Mouse (Mus musculus): Measurements from ENCODE around the gene Sema3f. TPM values are rescaled to one million over a fixed set of nuclear protein-coding genes. Genes with fewer than 3 reads are reported as not detected.
"Not testable (repeated sequence)": the region's sequence is repeated elsewhere in the genome, so short reads cannot be mapped to it uniquely, and the experiment has no call there.

Sema3f gene
- polyA plus RNA-seq, 1 experiment from 2014 or later, result 13.2 TPM

DNA sequence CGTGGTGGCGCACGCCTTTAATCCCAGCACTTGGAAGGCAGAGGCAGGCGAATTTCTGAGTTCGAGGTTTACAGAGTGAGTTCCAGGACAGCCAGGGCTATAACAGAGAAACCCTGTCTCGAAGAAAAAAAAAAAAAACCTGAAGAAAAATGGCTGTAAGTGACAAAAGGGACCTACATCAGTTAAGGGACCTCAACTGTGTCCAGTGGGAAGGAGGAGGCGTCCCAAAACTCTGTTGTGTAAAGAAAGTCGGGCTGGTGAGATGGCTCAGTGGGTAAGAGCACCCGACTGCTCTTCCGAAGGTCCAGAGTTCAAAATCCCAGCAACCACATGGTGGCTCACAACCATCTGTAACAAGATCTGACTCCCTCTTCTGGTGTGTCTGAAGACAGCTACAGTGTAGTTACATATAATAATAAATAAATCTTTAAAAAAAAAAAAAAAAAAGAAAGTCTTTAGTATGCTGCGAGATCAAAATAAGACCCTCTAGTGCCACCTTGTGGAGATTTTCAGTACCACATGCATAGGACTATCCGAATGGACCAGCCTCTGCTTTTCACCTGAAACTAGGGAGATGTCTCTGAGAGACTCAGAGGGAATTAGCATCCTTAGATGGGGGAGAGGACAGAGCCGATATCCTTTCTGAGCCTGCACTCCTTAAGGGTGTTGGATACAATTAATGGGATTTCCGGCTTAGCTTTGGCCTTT, 32.3 kb downstream of the Sema3f start:
- H3K4me2 ChIP-seq (ENCODE audit: low read depth, low read length, severe bottlenecking); H3K4me3 ChIP-seq (ENCODE audit: low read depth, low read length): not testable (repeated sequence)
- 36% methylated on average over 14 of the region's 14 CpGs for WGBS

DNA sequence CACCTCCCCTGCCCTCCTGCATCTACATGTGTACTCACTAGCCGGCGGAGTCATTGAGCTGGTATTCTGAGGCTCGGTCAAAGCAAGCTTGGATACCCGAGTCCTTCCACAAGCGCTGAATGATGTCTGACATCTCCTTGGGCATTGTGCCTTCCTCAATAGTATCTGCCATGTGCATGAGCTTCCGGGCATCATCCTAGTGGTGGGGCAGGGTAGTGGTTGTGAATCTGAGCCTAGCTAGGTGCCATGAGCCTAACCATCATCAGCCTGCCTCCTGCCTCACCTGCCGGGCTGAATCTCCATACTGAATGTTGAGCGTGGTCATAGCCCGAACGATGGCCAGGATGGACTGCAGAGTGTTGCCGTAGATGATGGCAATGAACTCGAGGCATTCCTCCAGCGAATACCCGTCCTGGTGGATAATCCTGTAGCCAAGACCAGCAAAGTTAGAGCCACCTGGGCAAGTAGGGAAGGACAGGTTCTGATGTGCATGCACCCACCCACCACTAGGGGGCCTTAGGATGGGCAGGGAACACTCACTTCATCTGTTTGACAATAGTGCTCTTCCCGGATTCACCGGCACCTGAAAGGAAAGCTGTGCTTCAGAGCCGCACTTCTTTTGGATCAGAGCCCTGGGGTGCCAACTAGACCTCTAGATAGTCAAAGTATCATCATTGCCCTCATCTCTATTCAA, 33.0 kb downstream of the Sema3f start:
- WGBS, result 24% methylated on average over 17 of the region's 17 CpGs
- Histone ChIP-seq H3K9ac (ENCODE audit: low read length) (no peak overlapping the region; the same call in 1 of the 2 replicates), H3K9me3 (ENCODE audit: control insufficient read depth, low read length) (no peaks in the 10 kb centered on the region), H3K27ac (ENCODE audit: low read depth, low read length) (no peak overlapping the region), H3K27me3 (ENCODE audit: control insufficient read depth, insufficient read depth, low read length) (peaks cover 13% of the 10 kb centered on the region), H3K4me1 (replicated peaks; ENCODE audit: control insufficient read depth, insufficient read depth, low read length) (peaks cover 5% of the 10 kb centered on the region; the same call in 1 of the 2 replicates), H3K36me3 (ENCODE audit: control insufficient read depth, insufficient read depth, low read length) (no peaks in the 10 kb centered on the region), H3K4me3 (ENCODE audit: low read depth, low read length) (no peak overlapping the region), H3K4me2 (ENCODE audit: low read depth, low read length, severe bottlenecking) (peak overlapping the region; percentile 53; the same call in 1 of the 2 replicates)
- peak; percentile 78 for DNase-seq (ENCODE audit: low spot score)
- ATAC-seq (replicated peaks; ENCODE audit: low FRiP score), result 0 out of 2 replicates have a peak, but pooled peaks have one; percentile 13

More for the DNA sequence above, 32.3 kb downstream of the Sema3f start:
- not testable (repeated sequence) for H3K9ac ChIP-seq (ENCODE audit: low read length); H3K4me1 ChIP-seq (replicated peaks; ENCODE audit: control insufficient read depth, insufficient read depth, low read length); H3K27ac ChIP-seq (ENCODE audit: low read depth, low read length); ATAC-seq (replicated peaks; ENCODE audit: low FRiP score); H3K36me3 ChIP-seq (ENCODE audit: control insufficient read depth, insufficient read depth, low read length); H3K9me3 ChIP-seq (ENCODE audit: control insufficient read depth, low read length)
- H3K27me3 ChIP-seq (ENCODE audit: control insufficient read depth, insufficient read depth, low read length), result peaks cover 13% of the 10 kb centered on the region
- DNase-seq (ENCODE audit: low spot score), result peak; percentile 79

DNA sequence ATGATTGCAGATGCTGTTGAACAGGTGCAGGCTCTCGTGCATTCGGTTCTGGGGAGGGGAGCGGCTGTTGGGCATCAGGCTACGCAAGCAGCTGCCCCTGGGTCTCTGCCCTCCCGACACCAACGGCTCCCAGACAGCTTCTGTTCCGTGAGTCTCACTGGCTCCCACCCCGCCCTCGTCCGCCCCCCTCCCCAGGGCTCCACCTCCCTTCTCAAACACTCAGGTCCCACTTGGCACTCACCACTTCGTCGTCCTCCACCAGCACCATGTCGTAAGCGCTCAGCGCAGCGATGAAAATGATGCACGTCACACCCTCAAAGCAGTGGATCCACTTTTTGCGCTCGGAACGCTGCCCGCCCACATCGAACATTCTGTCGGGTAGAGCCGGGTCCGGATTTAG, 34.0 kb downstream of the Sema3f start:
- no peak overlapping the region for H3K27ac ChIP-seq (ENCODE audit: low read depth, low read length)
- peaks cover 5% of the 10 kb centered on the region; the same call in 1 of the 2 replicates for H3K4me1 ChIP-seq (replicated peaks; ENCODE audit: control insufficient read depth, insufficient read depth, low read length)
- peak overlapping the region; percentile 53 for H3K4me2 ChIP-seq (ENCODE audit: low read depth, low read length, severe bottlenecking)
- H3K27me3 ChIP-seq (ENCODE audit: control insufficient read depth, insufficient read depth, low read length), result peaks cover 13% of the 10 kb centered on the region
- H3K9me3 ChIP-seq (ENCODE audit: control insufficient read depth, low read length), result no peaks in the 10 kb centered on the region
- DNase-seq (ENCODE audit: low spot score) (no peak), ATAC-seq (replicated peaks; ENCODE audit: low FRiP score) (peak; percentile 29)
- peak overlapping the region; percentile 21 for H3K4me3 ChIP-seq (ENCODE audit: low read depth, low read length)
- peak overlapping the region; percentile 50 for H3K9ac ChIP-seq (ENCODE audit: low read length)
- 3% methylated on average over 25 of the region's 25 CpGs for WGBS
- H3K36me3 ChIP-seq (ENCODE audit: control insufficient read depth, insufficient read depth, low read length), result no peaks in the 10 kb centered on the region

DNA sequence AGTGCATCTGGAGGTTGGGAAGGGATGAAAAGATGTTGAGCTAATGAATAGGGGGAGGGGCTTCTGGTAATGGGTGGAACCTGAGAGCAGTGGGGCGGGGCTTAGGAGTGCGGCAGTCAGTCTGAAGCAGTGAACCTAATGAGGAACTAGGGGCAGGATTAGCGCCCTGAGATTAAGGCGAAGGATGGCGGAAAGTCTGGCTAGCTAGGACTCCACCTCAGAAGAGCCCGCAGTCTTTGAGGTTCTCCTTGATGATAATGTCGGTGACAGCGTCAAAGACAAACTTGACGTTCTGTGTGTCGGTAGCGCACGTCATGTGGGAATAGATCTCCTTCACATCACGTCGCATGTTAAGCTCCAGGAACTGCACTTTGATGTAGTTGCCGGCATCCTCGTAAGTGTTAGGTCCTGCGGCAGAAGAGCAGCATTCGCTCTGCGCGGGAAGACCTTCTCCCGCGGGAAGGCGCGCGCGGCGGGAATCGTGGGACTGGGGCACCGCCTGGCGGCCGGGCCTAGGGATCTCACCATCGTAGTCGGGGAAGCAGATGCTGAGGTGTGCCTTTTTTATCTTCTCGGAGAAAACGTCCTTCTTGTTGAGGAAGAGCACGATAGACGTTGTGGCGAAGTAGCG, 34.5 kb downstream of the Sema3f start:
- ATAC-seq (replicated peaks; ENCODE audit: low FRiP score) (peak; percentile 73), DNase-seq (ENCODE audit: low spot score) (peak; percentile 90)
- H3K9ac ChIP-seq (ENCODE audit: low read length), result peak overlapping the region; percentile 50
- H3K4me2 ChIP-seq (ENCODE audit: low read depth, low read length, severe bottlenecking), result peak overlapping the region; percentile 53
- no peaks in the 10 kb centered on the region for H3K36me3 ChIP-seq (ENCODE audit: control insufficient read depth, insufficient read depth, low read length)
- H3K27ac ChIP-seq (ENCODE audit: low read depth, low read length), result no peak overlapping the region
- peaks cover 13% of the 10 kb centered on the region for H3K27me3 ChIP-seq (ENCODE audit: control insufficient read depth, insufficient read depth, low read length)
- peaks cover 5% of the 10 kb centered on the region; the same call in 1 of the 2 replicates for H3K4me1 ChIP-seq (replicated peaks; ENCODE audit: control insufficient read depth, insufficient read depth, low read length)
- peak overlapping the region; percentile 21 for H3K4me3 ChIP-seq (ENCODE audit: low read depth, low read length)
- under 1% methylated on average over 39 of the region's 39 CpGs for WGBS
- H3K9me3 ChIP-seq (ENCODE audit: control insufficient read depth, low read length), result no peaks in the 10 kb centered on the region

DNA sequence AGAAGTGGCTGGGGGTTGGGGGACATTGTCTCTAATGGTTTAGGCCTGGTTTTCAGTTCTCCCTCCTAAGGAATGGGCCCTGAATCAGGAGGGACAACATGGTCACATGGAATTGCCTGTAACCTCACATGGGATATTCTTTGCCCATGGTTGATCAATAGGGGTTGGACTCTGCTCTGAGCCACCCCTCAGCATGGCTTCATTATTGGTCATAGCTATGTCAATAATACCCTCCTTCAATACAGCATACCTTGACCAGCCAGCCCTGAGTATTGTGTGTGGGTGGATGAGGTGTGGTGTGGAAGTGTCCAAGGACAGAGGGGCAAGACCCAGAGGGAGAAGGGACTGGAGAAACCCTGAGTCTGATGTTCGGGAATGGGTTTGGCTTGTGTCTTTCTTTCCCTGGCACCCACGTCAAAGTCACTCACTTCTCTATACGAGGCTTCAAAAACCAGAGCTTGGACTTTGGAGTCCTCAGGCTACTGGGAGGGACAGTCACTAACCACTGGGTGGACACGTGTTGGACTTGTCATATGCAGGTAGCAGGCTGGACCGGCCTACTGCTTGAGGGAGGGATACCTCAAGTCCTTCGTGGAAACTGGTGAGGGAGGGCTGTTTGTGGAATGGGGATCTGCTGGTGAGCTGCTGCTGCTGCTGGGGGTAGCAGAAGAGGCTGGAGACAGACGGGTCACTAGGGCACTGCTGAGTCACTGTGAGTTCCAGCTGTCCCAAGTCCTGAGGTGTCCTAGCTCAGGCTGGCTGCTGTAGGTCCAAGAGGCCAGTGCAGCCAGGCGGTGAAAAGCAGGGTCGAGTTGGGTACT, 35.5 kb downstream of the Sema3f start:
- H3K4me1 ChIP-seq (replicated peaks; ENCODE audit: control insufficient read depth, insufficient read depth, low read length), result peaks cover 5% of the 10 kb centered on the region; the same call in 1 of the 2 replicates
- H3K27ac ChIP-seq (ENCODE audit: low read depth, low read length), result no peak overlapping the region
- WGBS, result 49% methylated on average over 9 of the region's 9 CpGs
- no peak for DNase-seq (ENCODE audit: low spot score)
- no peaks in the 10 kb centered on the region for H3K36me3 ChIP-seq (ENCODE audit: control insufficient read depth, insufficient read depth, low read length)
- peaks cover 13% of the 10 kb centered on the region for H3K27me3 ChIP-seq (ENCODE audit: control insufficient read depth, insufficient read depth, low read length)
- H3K4me3 ChIP-seq (ENCODE audit: low read depth, low read length), result no peak overlapping the region
- H3K9me3 ChIP-seq (ENCODE audit: control insufficient read depth, low read length), result no peaks in the 10 kb centered on the region
- no peak overlapping the region for H3K4me2 ChIP-seq (ENCODE audit: low read depth, low read length, severe bottlenecking)
- no peak overlapping the region for H3K9ac ChIP-seq (ENCODE audit: low read length)
- peak; percentile 35; the same call in 1 of the 2 replicates for ATAC-seq (replicated peaks; ENCODE audit: low FRiP score)

DNA sequence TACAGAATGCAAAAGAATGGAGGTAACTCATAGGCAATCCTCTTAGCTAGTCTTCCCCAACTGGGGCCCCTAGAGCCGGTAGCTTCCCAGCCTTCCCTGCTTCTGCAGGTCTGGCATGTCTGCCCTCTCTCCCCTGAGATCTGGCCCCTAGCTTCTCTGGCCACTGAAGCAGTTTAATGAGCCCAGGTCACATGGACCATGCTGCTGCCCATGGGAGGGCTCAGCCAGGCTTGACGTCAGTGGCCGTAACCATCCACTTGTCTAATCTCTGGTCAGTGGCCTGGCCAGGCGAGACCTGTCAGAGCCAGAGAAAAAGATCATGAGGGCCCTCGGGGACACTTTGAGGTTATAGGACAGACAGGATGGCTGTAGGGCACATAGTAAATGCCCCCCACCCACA, 40.0 kb downstream of the Sema3f start:
- ATAC-seq (replicated peaks; ENCODE audit: low FRiP score) (no peak), DNase-seq (ENCODE audit: low spot score) (no peak)
- WGBS, result 66% methylated on average over 5 of the region's 5 CpGs
- no peak overlapping the region for H3K4me3 ChIP-seq (ENCODE audit: low read depth, low read length)
- no peaks in the 10 kb centered on the region for H3K36me3 ChIP-seq (ENCODE audit: control insufficient read depth, insufficient read depth, low read length)
- no peaks in the 10 kb centered on the region for H3K9me3 ChIP-seq (ENCODE audit: control insufficient read depth, low read length)
- H3K4me2 ChIP-seq (ENCODE audit: low read depth, low read length, severe bottlenecking), result no peak overlapping the region
- no peak overlapping the region for H3K9ac ChIP-seq (ENCODE audit: low read length)
- H3K4me1 ChIP-seq (replicated peaks; ENCODE audit: control insufficient read depth, insufficient read depth, low read length), result peaks cover 20% of the 10 kb centered on the region
- no peak overlapping the region for H3K27ac ChIP-seq (ENCODE audit: low read depth, low read length)
- peaks cover 18% of the 10 kb centered on the region for H3K27me3 ChIP-seq (ENCODE audit: control insufficient read depth, insufficient read depth, low read length)

DNA sequence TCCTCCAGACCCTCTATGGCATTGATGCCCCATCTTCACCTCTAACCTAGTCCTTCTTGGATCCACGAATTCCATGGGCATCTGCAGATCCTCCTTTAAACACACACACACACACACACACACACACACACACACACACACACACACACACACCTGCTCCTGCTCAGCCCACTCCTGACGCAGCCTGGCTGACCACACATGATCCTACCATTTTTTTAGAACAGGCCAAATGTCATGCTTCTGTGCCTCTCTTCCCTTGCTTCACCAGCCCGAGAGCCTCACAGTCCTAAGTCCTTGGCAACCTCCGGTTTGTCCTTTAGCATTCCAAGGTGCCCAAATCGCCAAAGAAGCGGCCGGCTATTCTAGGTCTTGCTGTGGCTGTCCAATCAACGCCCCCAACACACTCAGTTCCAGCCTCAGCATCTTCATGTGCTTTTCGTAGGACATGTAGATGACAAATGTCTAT, 40.8 kb downstream of the Sema3f start, which contains the start of gene Slc38a3:
TSS of gene Slc38a3 (minus strand) at position 51 of the 466 bp plus-strand sequence.
- Histone ChIP-seq H3K4me3 (ENCODE audit: low read depth, low read length) (no peak within 1 kb of the TSS), H3K27me3 (ENCODE audit: control insufficient read depth, insufficient read depth, low read length) (peaks cover 20% of the 10 kb centered on the region)

DNA sequence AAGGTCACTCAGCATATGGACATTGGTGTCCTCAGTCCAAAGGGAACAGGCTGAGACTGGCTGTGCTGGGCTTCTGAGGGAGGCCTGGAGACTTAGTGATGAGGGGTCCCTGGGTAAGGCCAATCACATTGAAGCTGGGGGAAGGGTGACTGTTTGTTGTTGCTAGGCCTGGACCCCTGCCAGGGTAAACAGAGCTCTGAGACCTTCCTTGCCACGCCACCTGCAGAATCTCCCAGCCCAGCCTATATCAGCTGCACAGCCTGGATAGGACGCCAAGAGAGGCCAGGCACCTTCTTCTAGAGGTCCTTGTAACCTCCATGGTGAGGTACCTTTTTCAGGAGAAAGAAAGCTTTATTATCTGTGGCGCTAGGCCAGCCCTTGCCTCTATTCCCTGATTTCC, 41.4 kb downstream of the Sema3f start:
- no peak overlapping the region for H3K9ac ChIP-seq (ENCODE audit: low read length)
- no peak for ATAC-seq (replicated peaks; ENCODE audit: low FRiP score)
- 70% methylated on average over 3 of the region's 3 CpGs for whole genome bisulfite sequencing
- no peak overlapping the region for H3K4me2 ChIP-seq (ENCODE audit: low read depth, low read length, severe bottlenecking)
- H3K9me3 ChIP-seq (ENCODE audit: control insufficient read depth, low read length), result no peaks in the 10 kb centered on the region
- H3K36me3 ChIP-seq (ENCODE audit: control insufficient read depth, insufficient read depth, low read length), result no peaks in the 10 kb centered on the region
- no peak overlapping the region for H3K4me3 ChIP-seq (ENCODE audit: low read depth, low read length)
- DNase-seq (ENCODE audit: low spot score), result no peak
- peaks cover 20% of the 10 kb centered on the region for H3K4me1 ChIP-seq (replicated peaks; ENCODE audit: control insufficient read depth, insufficient read depth, low read length)
- H3K27ac ChIP-seq (ENCODE audit: low read depth, low read length), result no peak overlapping the region
- peaks cover 20% of the 10 kb centered on the region for H3K27me3 ChIP-seq (ENCODE audit: control insufficient read depth, insufficient read depth, low read length)

More for the DNA sequence above, 40.8 kb downstream of the Sema3f start, which contains the start of gene Slc38a3:
- Histone ChIP-seq H3K4me2 (ENCODE audit: low read depth, low read length, severe bottlenecking) (no peak within 1 kb of the TSS), H3K27ac (ENCODE audit: low read depth, low read length) (no peak within 1 kb of the TSS), H3K36me3 (ENCODE audit: control insufficient read depth, insufficient read depth, low read length) (no peaks in the 10 kb centered on the region), H3K9me3 (ENCODE audit: control insufficient read depth, low read length) (no peaks in the 10 kb centered on the region), H3K4me1 (replicated peaks; ENCODE audit: control insufficient read depth, insufficient read depth, low read length) (peaks cover 20% of the 10 kb centered on the region), H3K9ac (ENCODE audit: low read length) (no peak within 1 kb of the TSS)
- ATAC-seq (replicated peaks; ENCODE audit: low FRiP score) (no peak), DNase-seq (ENCODE audit: low spot score) (no peak)
- 90% methylated on average over 9 of the region's 9 CpGs for WGBS

All from forebrain, embryonic 11.5 days (tissue).